Mouse (Mus musculus) liver, embryonic 16.5 days (tissue): ENCODE measurements around the gene Ptafr. TPM values are rescaled to one million over a fixed set of nuclear protein-coding genes. Genes with fewer than 3 reads are reported as not detected.
"Not testable (repeated sequence)": the region's sequence is repeated elsewhere in the genome, so short reads cannot be mapped to it uniquely, and the experiment has no call there.

ENCODE experiments used
- ATAC-seq: fragments of 200-750 bp; cut with Nextera tagmentation; 2 replicates; pipeline ENCODE4 v1.8.0; 2017; ENCODE audit warnings: low read depth, mild to moderate bottlenecking, moderate number of reproducible peaks, moderate library complexity
- H3K27ac ChIP-seq: fragments of 300-500 bp; sonication (generic); 2 replicates; pipeline ENCODE4 v1.5.1; 2014; ENCODE audit warnings: mild to moderate bottlenecking, low read length
- H3K27me3 ChIP-seq: fragments of 300-500 bp; sonication (generic); 2 replicates; pipeline ENCODE4 v1.6.1; 2014; ENCODE audit warnings: low read depth, low read length, mixed read lengths; ENCODE audit not compliant: control insufficient read depth, insufficient read depth
- H3K36me3 ChIP-seq: fragments of 300-500 bp; sonication (generic); 2 replicates; pipeline ENCODE4 v1.6.1; 2014; ENCODE audit warnings: mild to moderate bottlenecking; ENCODE audit not compliant: control insufficient read depth, insufficient read depth
- H3K4me1 ChIP-seq: fragments of 300-500 bp; sonication (generic); 2 replicates; pipeline ENCODE4 v1.6.1; 2014; ENCODE audit warnings: low read depth, low read length, mixed read lengths; ENCODE audit not compliant: control insufficient read depth
- H3K4me2 ChIP-seq: fragments of 300-500 bp; sonication (generic); 2 replicates; pipeline ENCODE4 v1.6.1; 2014; ENCODE audit warnings: low read depth, low read length, mixed read lengths
- H3K4me3 ChIP-seq: fragments of 300-500 bp; sonication (generic); 2 replicates; pipeline ENCODE4 v1.5.1; 2014; ENCODE audit warnings: low read depth, mild to moderate bottlenecking, low read length
- H3K9ac ChIP-seq: fragments of 300-500 bp; sonication (generic); 2 replicates; pipeline ENCODE4 v1.6.1; 2014; ENCODE audit warnings: low read depth, low read length
- H3K9me3 ChIP-seq: fragments of 300-500 bp; sonication (generic); replicated peaks from 2 replicates; pipeline ENCODE4 v1.6.1; 2016; ENCODE audit warnings: low read length; ENCODE audit not compliant: control insufficient read depth
- WGBS: fragments of 180-500 bp; shearing (Covaris S2); extraction: QIAGEN DNeasy Blood & Tissue Kit; methylation state at CpG from one replicate; pipeline ENCODE4 v1.1.7; 2014; ENCODE audit not compliant: insufficient replicate concordance; 5-methylcytosine and 5-hydroxymethylcytosine counted together
- polyA plus RNA-seq: library from polyadenylated mRNA; unstranded; fragments of >200 nt; fragmentation: Nextera tagmentation; extraction: Ambion mirVana; gene quantifications from 2 replicates; pipeline ENCODE4 v1.2.1, GENCODE M21; 2015

Gene Ptafr
- polyA plus RNA-seq, 1 experiment from 2014 or later, result 1.2 TPM

DNA sequence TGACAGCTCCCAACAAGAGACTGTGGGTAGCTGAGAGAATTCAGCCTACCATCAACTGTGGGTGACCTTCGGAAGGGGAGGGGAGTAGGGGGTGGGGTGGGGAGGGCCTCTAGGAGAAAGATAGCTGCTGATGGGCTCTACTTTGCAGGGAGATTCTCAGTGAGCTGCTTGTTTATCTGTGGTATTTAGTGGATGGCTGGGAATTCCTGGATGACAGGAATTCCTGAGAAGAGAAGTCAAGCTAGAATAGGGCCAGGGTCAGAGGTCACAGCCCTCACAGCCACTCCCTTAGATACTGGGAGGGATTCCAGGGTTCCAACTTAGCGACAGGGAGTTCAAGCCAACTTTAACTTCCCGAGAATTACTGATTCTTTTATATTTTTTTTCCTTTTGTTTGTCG lies 30.3 kb downstream of the Ptafr start:
- ATAC-seq, result no peak
- WGBS, result 60% methylated on average over 4 of the region's 4 CpGs
- no peak overlapping the region for H3K4me2 ChIP-seq
- peaks cover 3% of the 10 kb centered on the region; the same call in 1 of the 2 replicates for H3K4me1 ChIP-seq
- no peak overlapping the region for H3K4me3 ChIP-seq
- no peaks in the 10 kb centered on the region for H3K9me3 ChIP-seq
- H3K36me3 ChIP-seq, result no peaks in the 10 kb centered on the region
- H3K9ac ChIP-seq, result no peak overlapping the region
- H3K27ac ChIP-seq, result no peak overlapping the region
- H3K27me3 ChIP-seq, result no peaks in the 10 kb centered on the region

DNA sequence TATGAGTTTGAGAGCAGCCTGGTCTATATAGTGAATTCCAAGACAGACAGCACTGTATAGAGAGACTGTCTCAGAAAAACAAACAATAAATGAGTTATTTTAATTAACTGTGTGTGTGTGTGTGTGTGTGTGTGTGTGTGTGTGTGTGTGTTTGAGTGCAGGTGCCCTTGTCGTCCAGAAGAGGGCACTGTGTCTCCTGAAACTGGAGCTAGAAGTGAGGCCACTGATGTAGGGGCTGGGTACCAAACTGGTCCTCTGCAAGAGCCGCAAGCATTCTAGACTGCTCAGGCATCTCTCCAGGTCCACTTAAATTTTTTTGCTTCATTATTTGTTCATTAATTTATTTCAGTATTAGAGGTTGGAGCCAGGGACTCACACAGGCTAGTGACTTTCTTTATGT lies 35.0 kb downstream of the Ptafr start:
- Histone ChIP-seq H3K27ac (no peak overlapping the region), H3K9ac (no peak overlapping the region), H3K36me3 (no peaks in the 10 kb centered on the region), H3K9me3 (no peaks in the 10 kb centered on the region), H3K27me3 (no peaks in the 10 kb centered on the region), H3K4me2 (no peak overlapping the region), H3K4me1 (0 out of 2 replicates have a peak, but pooled peaks cover 2% of the 10 kb centered on the region), H3K4me3 (no peak overlapping the region)
- ATAC-seq, result no peak
- 63% methylated on average over 2 of the region's 2 CpGs for WGBS

GRCm38 (mm10) chr4:132599764-132600163 lies 35.9 kb downstream of the Ptafr start:
- WGBS, result 57% methylated on average over 3 of the region's 3 CpGs
- H3K4me3 ChIP-seq, result no peak overlapping the region
- H3K9me3 ChIP-seq, result no peaks in the 10 kb centered on the region
- no peak overlapping the region for H3K4me2 ChIP-seq
- no peaks in the 10 kb centered on the region for H3K36me3 ChIP-seq
- no peak overlapping the region for H3K9ac ChIP-seq
- ATAC-seq, result peak; percentile 19; the same call in 1 of the 2 replicates
- no peaks in the 10 kb centered on the region for H3K27me3 ChIP-seq
- no peaks in the 10 kb centered on the region for H3K4me1 ChIP-seq
- no peak overlapping the region for H3K27ac ChIP-seq

- 62% methylated on average over 6 of the region's 6 CpGs for WGBS
- H3K9ac ChIP-seq, result no peak overlapping the region
- no peak for ATAC-seq
- H3K4me2 ChIP-seq, result no peak overlapping the region
- H3K27ac ChIP-seq, result no peak overlapping the region
- H3K27me3 ChIP-seq, result no peaks in the 10 kb centered on the region
- no peak overlapping the region for H3K4me3 ChIP-seq
- no peaks in the 10 kb centered on the region for H3K4me1 ChIP-seq
- H3K36me3 ChIP-seq, result no peaks in the 10 kb centered on the region
- no peaks in the 10 kb centered on the region for H3K9me3 ChIP-seq
These were observed 36.6 kb downstream of the Ptafr start for GRCm38 (mm10) chr4:132600465-132600864.

DNA sequence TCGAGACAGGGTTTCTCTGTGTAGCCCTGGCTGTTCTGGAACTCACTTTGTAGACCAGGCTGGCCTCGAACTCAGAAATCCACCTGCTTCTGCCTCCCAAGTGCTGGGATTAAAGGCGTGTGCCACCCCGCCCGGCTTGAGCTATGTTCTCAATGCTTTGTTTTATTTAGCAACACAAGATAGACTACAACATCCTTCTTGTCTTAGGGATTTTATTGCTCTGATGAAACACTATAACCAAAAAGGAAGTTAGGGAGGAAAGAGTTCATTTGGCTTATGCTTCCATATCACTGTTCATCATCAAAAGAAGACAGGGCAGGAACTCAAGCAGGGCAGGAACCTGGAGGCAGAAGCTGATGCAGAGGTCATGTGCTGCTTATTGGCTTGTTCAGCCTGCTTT lies 37.4 kb downstream of the Ptafr start:
- not testable (repeated sequence) for H3K9ac ChIP-seq, H3K27me3 ChIP-seq, H3K4me3 ChIP-seq, H3K27ac ChIP-seq, H3K4me2 ChIP-seq, H3K4me1 ChIP-seq, H3K9me3 ChIP-seq, H3K36me3 ChIP-seq, ATAC-seq
- 62% methylated on average over 4 of the region's 5 CpGs for WGBS

GRCm38 (mm10) chr4:132603468-132603867 lies 39.6 kb downstream of the Ptafr start:
- Histone ChIP-seq H3K27me3 (no peaks in the 10 kb centered on the region), H3K9me3 (no peaks in the 10 kb centered on the region), H3K4me3 (no peak overlapping the region), H3K27ac (no peak overlapping the region), H3K4me2 (no peak overlapping the region), H3K4me1 (no peaks in the 10 kb centered on the region), H3K9ac (no peak overlapping the region), H3K36me3 (no peaks in the 10 kb centered on the region)
- no peak for ATAC-seq
- 48% methylated on average over 4 of the region's 4 CpGs for WGBS

DNA sequence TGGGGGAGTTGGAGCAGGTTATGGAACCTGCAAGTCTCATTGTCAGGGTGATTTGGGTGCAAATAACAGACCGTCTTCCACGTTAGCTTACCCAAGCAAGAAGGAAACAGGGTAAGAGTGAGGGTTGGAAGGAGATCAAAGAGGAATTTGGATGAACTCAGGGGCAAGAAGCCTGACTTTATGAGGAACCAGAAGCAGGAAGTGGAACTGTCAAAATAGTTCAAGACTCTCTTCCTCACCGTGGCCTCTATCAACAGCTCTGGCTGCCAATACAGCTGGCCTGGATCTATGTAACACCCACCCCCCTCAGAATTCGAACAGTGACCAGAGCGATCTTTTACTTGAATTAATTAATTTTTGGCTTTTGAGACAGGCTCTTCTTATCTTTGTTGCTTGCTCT lies 41.9 kb downstream of the Ptafr start:
- Histone ChIP-seq H3K4me2 (no peak overlapping the region), H3K4me3 (no peak overlapping the region), H3K9ac (no peak overlapping the region), H3K27me3 (no peaks in the 10 kb centered on the region), H3K9me3 (no peaks in the 10 kb centered on the region), H3K36me3 (no peaks in the 10 kb centered on the region), H3K4me1 (peaks cover 3% of the 10 kb centered on the region), H3K27ac (0 out of 2 replicates have a peak overlapping the region, but pooled peaks have one; percentile 38)
- 33% methylated on average over 5 of the region's 5 CpGs for WGBS
- ATAC-seq, result no peak

DNA sequence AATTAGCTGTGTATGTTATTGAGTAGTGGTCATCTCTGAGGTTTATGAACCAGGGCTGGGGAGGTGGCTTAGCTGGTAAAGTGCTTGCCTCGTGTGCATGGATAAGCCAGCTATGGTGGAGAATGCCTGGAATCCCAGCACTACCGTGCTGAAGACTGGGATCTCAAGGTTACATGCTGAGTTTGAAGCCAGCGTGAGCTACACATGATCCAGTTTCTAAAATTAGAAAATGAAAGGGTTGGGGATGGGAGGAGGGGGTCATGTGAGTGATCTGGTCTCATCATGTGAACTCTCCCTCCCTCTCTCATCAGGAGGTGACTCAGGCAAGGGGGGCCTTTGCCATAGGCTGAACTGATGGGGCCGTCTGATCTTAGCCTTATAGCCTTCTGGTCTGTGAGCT lies 44.3 kb downstream of the Ptafr start:
- Histone ChIP-seq H3K27ac (no peak overlapping the region), H3K9ac (no peak overlapping the region), H3K4me2 (no peak overlapping the region), H3K36me3 (no peaks in the 10 kb centered on the region), H3K27me3 (no peaks in the 10 kb centered on the region), H3K9me3 (no peaks in the 10 kb centered on the region), H3K4me1 (peaks cover 3% of the 10 kb centered on the region), H3K4me3 (no peak overlapping the region)
- WGBS, result 51% methylated on average over 4 of the region's 4 CpGs
- ATAC-seq, result no peak

DNA sequence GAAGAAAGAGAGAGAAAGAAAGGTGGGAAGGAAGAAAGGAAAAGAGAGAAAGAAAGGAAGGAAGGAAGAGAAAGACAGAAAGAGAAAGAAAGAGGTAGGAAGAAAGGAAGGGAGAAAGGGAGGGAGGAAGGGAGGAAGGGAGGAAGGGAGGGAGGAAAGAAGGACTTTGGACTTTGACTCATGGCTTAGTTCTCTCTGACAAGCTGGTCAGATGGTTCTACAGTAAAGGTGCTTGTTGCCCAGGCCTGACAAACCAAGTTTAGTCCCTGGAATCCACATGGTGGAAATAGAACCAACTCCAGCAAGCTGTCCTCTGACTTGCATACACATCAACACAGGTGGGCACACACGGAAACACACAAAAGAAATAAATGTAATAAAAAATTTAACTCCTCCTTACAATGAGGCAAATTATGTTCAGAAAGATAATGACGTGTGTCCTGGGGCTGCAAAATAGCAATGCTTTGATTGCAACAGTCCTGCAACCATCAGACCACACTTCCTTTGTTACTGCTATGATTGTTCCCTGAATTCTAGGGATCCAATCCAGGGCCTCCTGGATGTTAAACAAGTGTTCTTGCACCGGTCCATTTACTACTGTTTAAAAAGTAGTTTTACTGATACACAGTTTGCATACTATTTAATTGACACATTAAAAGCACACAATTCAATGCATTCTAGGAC lies 46.6 kb downstream of the Ptafr start:
- no peak overlapping the region for H3K27ac ChIP-seq
- no peak for ATAC-seq

More for the DNA sequence above, 46.6 kb downstream of the Ptafr start:
- no peaks in the 10 kb centered on the region for H3K27me3 ChIP-seq
- H3K4me1 ChIP-seq, result peaks cover 3% of the 10 kb centered on the region
- no peaks in the 10 kb centered on the region for H3K36me3 ChIP-seq
- WGBS, result 47% methylated on average over 3 of the region's 3 CpGs
- no peak overlapping the region for H3K9ac ChIP-seq
- peaks cover 6% of the 10 kb centered on the region for H3K9me3 ChIP-seq
- H3K4me2 ChIP-seq, result no peak overlapping the region
- no peak overlapping the region for H3K4me3 ChIP-seq
